8 mouse cellular contexts compared by ENCODE assay signal in the genomic region with DNA sequence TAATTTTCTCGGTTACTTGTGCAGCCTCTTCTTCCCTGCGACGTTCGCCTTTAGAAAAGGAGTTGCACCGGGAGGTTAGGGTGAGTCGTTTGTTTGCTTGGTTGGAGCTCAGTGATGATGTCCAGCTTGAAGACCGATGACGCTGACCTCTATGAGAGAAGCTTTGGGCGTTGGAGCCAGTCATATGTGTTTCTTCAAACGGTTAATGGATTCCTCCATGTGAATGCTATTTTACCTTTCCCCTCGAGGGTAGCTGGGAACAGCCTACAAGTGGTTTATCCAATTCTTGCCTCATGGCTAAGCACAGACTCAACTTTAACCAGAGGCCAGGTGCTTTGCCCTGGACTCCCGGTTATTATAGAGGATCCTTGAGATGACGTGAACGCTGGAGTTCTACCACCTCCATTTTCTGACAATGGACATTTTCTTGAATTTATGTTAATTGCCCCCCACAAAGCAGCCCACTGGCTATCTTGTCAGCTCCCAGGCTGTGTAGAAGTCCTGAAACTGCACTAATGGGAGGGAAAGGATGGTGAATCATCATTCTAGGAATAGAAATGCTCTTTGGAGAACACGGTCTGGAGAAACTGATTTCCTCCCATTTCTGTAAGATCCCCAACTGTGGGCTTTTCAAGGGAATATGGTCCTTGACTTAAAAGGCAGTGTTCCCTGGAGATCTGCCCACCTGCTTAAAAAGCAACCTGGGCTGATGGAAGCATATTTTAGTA. TPM values are rescaled to one million over a fixed set of nuclear protein-coding genes. Genes with fewer than 3 reads are reported as not detected.
DNase-seq lines count a peak whose midpoint lies in the region; ATAC-seq lines count a peak whose summit lies in the region.

No protein-coding gene starts in this region.

- peak; percentile 28 for DNase-seq in layer of hippocampus, adult 11-12 months (ENCODE audit: low spot score)
- DNase-seq in layer of hippocampus, adult 9-11 months = no peak
- DNase-seq in brain, adult 2 months (ENCODE audit: low read depth, low spot score) = peak; percentile 77
- DNase-seq in limb, embryonic 10.5 days (ENCODE audit: low spot score) = no peak
- peak; percentile 2 for DNase-seq in naive thymus-derived CD4-positive, alpha-beta T cell, adult 2 months (ENCODE audit: low read depth)
- no peak for DNase-seq in retina, embryonic 14.5 days (ENCODE audit: low spot score)
- DNase-seq in natural killer cell, adult 2 months (ENCODE audit: low spot score in 2 of 2) = no peak

- H3K27ac ChIP-seq in heart, embryonic 15.5 days = peak overlapping the region; percentile 99
- H3K27ac ChIP-seq in limb, embryonic 10.5 days = peak overlapping the region; percentile 93

- no peak for ATAC-seq in heart, embryonic 15.5 days (replicated peaks; ENCODE audit: insufficient number of reproducible peaks, insufficient read depth, low FRiP score, low read depth)

- no peaks in the 10 kb centered on the region for H3K27me3 ChIP-seq in heart, embryonic 15.5 days
- 0 out of 2 replicates have a peak, but pooled peaks cover 4% of the 10 kb centered on the region for H3K27me3 ChIP-seq in limb, embryonic 10.5 days (ENCODE audit: low read depth, poor library complexity, severe bottlenecking)

- 2% methylated on average over 15 of the region's 15 CpGs for WGBS in heart, embryonic 15.5 days
- 6% methylated on average over 15 of the region's 15 CpGs for WGBS in limb, embryonic 10.5 days

- H3K9me3 ChIP-seq in heart, embryonic 15.5 days (replicated peaks) = no peaks in the 10 kb centered on the region
- H3K9me3 ChIP-seq in limb, embryonic 10.5 days (replicated peaks) = no peaks in the 10 kb centered on the region

- H3K4me2 ChIP-seq in heart, embryonic 15.5 days = peak overlapping the region; percentile 74

- no peaks in the 10 kb centered on the region for H3K36me3 ChIP-seq in heart, embryonic 15.5 days
- H3K36me3 ChIP-seq in limb, embryonic 10.5 days = no peaks in the 10 kb centered on the region

- peak overlapping the region; percentile 100 for H3K4me3 ChIP-seq in heart, embryonic 15.5 days
- peak overlapping the region; percentile 82 for H3K4me3 ChIP-seq in limb, embryonic 10.5 days

- H3K4me1 ChIP-seq in heart, embryonic 15.5 days (replicated peaks) = peaks cover 15% of the 10 kb centered on the region; the same call in 1 of the 2 replicates
- H3K4me1 ChIP-seq in limb, embryonic 10.5 days = peaks cover 11% of the 10 kb centered on the region

- H3K9ac ChIP-seq in heart, embryonic 15.5 days = peak overlapping the region; percentile 67

RNA-seq across cellular contexts. Expression of gene Sptbn1, which starts 0.8 kb away (rescaled TPM):
- 159 and 163 TPM in 2 replicates for polyA plus RNA-seq in heart, embryonic 15.5 days (2015; fragmentation: Nextera tagmentation; extraction: Ambion mirVana)
- polyA plus RNA-seq in limb, embryonic 10.5 days (2016; fragmentation: Nextera tagmentation; extraction: Ambion mirVana) = 55.9 and 64.1 TPM in 2 replicates

Comparison
In these comparisons a context has a peak if more than half of its experiments do, and no peak if none do; other contexts are left out.
1. DNase-seq: peak in layer of hippocampus, adult 11-12 months (single experiment), brain, adult 2 months (single experiment) and naive thymus-derived CD4-positive, alpha-beta T cell, adult 2 months (single experiment); none in layer of hippocampus, adult 9-11 months (single experiment), limb, embryonic 10.5 days (single experiment), retina, embryonic 14.5 days (single experiment) and natural killer cell, adult 2 months (0 of 2).